In the genomic region with DNA sequence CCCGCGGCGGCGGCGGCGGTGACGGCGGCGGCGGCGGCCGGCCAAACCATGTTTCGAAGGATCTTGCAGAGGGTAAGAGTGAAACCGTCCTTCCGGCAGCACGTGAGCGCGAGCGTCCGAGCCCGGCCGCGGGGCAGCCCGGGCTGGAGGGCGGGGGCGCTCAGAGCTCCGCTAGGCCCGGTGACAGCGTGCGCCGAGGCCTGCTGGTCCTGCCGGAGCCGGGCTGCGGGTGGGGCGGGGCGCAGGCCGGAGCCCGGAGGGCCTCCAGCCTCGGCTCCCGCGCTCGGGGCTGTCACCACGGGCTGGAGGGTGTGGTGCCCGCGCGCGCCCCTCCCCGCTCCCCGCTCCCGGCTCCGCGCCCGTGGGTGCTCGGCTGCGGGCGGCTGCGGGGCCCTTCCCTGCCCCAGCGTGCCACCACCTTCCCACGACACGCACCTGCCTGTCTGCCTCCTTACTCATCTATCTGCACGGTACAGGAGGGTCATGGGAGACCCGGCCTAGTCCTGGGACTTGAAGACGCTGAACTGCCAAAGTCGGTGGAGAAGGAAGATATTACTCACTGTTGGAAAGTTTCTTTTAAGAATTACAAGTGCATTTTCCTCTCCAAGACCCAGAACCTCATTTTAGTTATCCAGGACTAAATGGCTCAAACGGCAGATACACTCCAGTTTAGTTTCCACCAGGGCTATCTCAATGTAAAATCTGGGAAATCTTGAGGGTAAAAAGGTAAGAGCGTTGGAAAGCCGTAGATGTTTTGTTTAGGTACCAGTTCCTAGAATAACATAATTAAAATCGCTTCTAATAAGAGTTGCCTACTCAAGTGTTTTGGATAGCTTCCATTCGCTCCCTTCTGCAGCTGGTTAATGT, we compare ENCODE assay signal across 8 mouse cellular contexts. TPM values are rescaled to one million over a fixed set of nuclear protein-coding genes. Genes with fewer than 3 reads are reported as not detected.
DNase-seq lines count a peak whose midpoint lies in the region; ATAC-seq lines count a peak whose summit lies in the region.

No protein-coding gene starts in this region.

- peak overlapping the region; percentile 71 for H3K9ac ChIP-seq in lung, embryonic 15.5 days
- H3K9ac ChIP-seq in embryonic facial prominence, embryonic 14.5 days (ENCODE audit: low read depth, low read length): peak overlapping the region; percentile 87
- peak overlapping the region; percentile 81 for H3K9ac ChIP-seq in intestine, embryonic 15.5 days
- H3K9ac ChIP-seq in midbrain, embryonic 15.5 days: peak overlapping the region; percentile 63

- no peak for DNase-seq in lung, postnatal 25 days (ENCODE audit: low spot score)
- peak; percentile 54 for DNase-seq in R1 (ENCODE audit: low read depth, low spot score)
- DNase-seq in embryonic facial prominence, embryonic 14.5 days (ENCODE audit: low spot score): peak; percentile 66
- no peak for DNase-seq in gastrocnemius, adult 8-10 months (ENCODE audit: low spot score in 2 of 2)
- no peak for DNase-seq in adrenal gland, adult (ENCODE audit: inconsistent age in 2 of 2, low spot score in 1 of 2)

- no peaks in the 10 kb centered on the region for H3K9me3 ChIP-seq in lung, embryonic 15.5 days
- no peaks in the 10 kb centered on the region for H3K9me3 ChIP-seq in embryonic facial prominence, embryonic 14.5 days (ENCODE audit: control insufficient read depth, low read length)
- H3K9me3 ChIP-seq in intestine, embryonic 15.5 days: no peaks in the 10 kb centered on the region
- no peaks in the 10 kb centered on the region for H3K9me3 ChIP-seq in midbrain, embryonic 15.5 days

- peak overlapping the region; percentile 95 for H3K27ac ChIP-seq in lung, embryonic 15.5 days
- H3K27ac ChIP-seq in embryonic facial prominence, embryonic 14.5 days (replicated peaks; ENCODE audit: low read depth, low read length): peak overlapping the region; percentile 90
- H3K27ac ChIP-seq in intestine, embryonic 15.5 days: peak overlapping the region; percentile 96
- H3K27ac ChIP-seq in midbrain, embryonic 15.5 days: peak overlapping the region; percentile 85

- WGBS in lung, embryonic 15.5 days: 2% methylated on average over 62 of the region's 69 CpGs
- 7% methylated on average over 29 of the region's 69 CpGs for WGBS in embryonic facial prominence, embryonic 14.5 days
- WGBS in intestine, embryonic 15.5 days: 3% methylated on average over 60 of the region's 69 CpGs
- 6% methylated on average over 58 of the region's 69 CpGs for WGBS in midbrain, embryonic 15.5 days

- no peaks in the 10 kb centered on the region for H3K36me3 ChIP-seq in lung, embryonic 15.5 days
- no peaks in the 10 kb centered on the region for H3K36me3 ChIP-seq in embryonic facial prominence, embryonic 14.5 days (ENCODE audit: control insufficient read depth, insufficient read depth, low read length)
- no peaks in the 10 kb centered on the region for H3K36me3 ChIP-seq in intestine, embryonic 15.5 days
- no peaks in the 10 kb centered on the region for H3K36me3 ChIP-seq in midbrain, embryonic 15.5 days (replicated peaks)

- H3K27me3 ChIP-seq in lung, embryonic 15.5 days: no peaks in the 10 kb centered on the region
- H3K27me3 ChIP-seq in embryonic facial prominence, embryonic 14.5 days (replicated peaks; ENCODE audit: control insufficient read depth, insufficient read depth, low read length): no peaks in the 10 kb centered on the region
- H3K27me3 ChIP-seq in intestine, embryonic 15.5 days (replicated peaks): no peaks in the 10 kb centered on the region
- H3K27me3 ChIP-seq in midbrain, embryonic 15.5 days (replicated peaks): no peaks in the 10 kb centered on the region

- H3K4me2 ChIP-seq in lung, embryonic 15.5 days: peak overlapping the region; percentile 93
- peak overlapping the region; percentile 79 for H3K4me2 ChIP-seq in embryonic facial prominence, embryonic 14.5 days (ENCODE audit: low read depth, low read length)
- peak overlapping the region; percentile 88 for H3K4me2 ChIP-seq in intestine, embryonic 15.5 days (replicated peaks)
- H3K4me2 ChIP-seq in midbrain, embryonic 15.5 days: peak overlapping the region; percentile 82

- H3K4me3 ChIP-seq in lung, embryonic 15.5 days: peak overlapping the region; percentile 84
- H3K4me3 ChIP-seq in embryonic facial prominence, embryonic 14.5 days (ENCODE audit: low read depth, low read length): peak overlapping the region; percentile 91
- peak overlapping the region; percentile 87 for H3K4me3 ChIP-seq in intestine, embryonic 15.5 days (replicated peaks)
- H3K4me3 ChIP-seq in midbrain, embryonic 15.5 days: peak overlapping the region; percentile 71

- peaks cover 16% of the 10 kb centered on the region for H3K4me1 ChIP-seq in lung, embryonic 15.5 days
- peaks cover 15% of the 10 kb centered on the region for H3K4me1 ChIP-seq in embryonic facial prominence, embryonic 14.5 days (ENCODE audit: control insufficient read depth, insufficient read depth, low read length)
- H3K4me1 ChIP-seq in intestine, embryonic 15.5 days (replicated peaks): 0 out of 2 replicates have a peak, but pooled peaks cover 6% of the 10 kb centered on the region
- H3K4me1 ChIP-seq in midbrain, embryonic 15.5 days: peaks cover 23% of the 10 kb centered on the region

- ATAC-seq in lung, embryonic 15.5 days (ENCODE audit: borderline replicate concordance, extremely low read depth, low FRiP score, low TSS enrichment): peak; percentile 85
- ATAC-seq in embryonic facial prominence, embryonic 14.5 days (ENCODE audit: low read depth): peak; percentile 86
- peak; percentile 84 for ATAC-seq in intestine, embryonic 15.5 days
- peak; percentile 91 for ATAC-seq in midbrain, embryonic 15.5 days (replicated peaks)

RNA-seq across cellular contexts. Expression of gene Eea1, which starts 0.7 kb away (rescaled TPM):
- 17.3 and 18.8 TPM in 2 replicates for polyA plus RNA-seq in lung, embryonic 15.5 days (2015; fragmentation: Nextera tagmentation; extraction: Ambion mirVana)
- polyA plus RNA-seq in embryonic facial prominence, embryonic 14.5 days (2014; fragmentation: Nextera tagmentation; extraction: Ambion mirVana): 23.1 and 24.0 TPM in 2 replicates
- 19.9 and 22.4 TPM in 2 replicates for polyA plus RNA-seq in intestine, embryonic 15.5 days (2015; fragmentation: Nextera tagmentation; extraction: Ambion mirVana)
- 21.1 and 22.7 TPM in 2 replicates for polyA plus RNA-seq in midbrain, embryonic 15.5 days (2015; fragmentation: Nextera tagmentation; extraction: Ambion mirVana)
- total RNA-seq in gastrocnemius, adult 8-10 months (2022): 10 to 100 TPM; 19.7 to 26.8 (median 22.9) TPM

Comparison
In these comparisons a context has a peak if more than half of its experiments do, and no peak if none do; other contexts are left out.
1. DNase-seq: peak in R1 (single experiment) and embryonic facial prominence, embryonic 14.5 days (single experiment); none in lung, postnatal 25 days (single experiment), gastrocnemius, adult 8-10 months (0 of 2) and adrenal gland, adult (0 of 2).
2. Peak in every context shown above with its lines, with median percentiles within 50 percentile points of each other: ATAC-seq, H3K27ac ChIP-seq, H3K4me2 ChIP-seq, H3K4me3 ChIP-seq and H3K9ac ChIP-seq.